Mouse (Mus musculus) megakaryocyte, embryonic 14.5 days (primary cell): Measurements from ENCODE around the gene Mymk. TPM values are rescaled to one million over a fixed set of nuclear protein-coding genes. Genes with fewer than 3 reads are reported as not detected.

Experiments
- H3K27me3 ChIP-seq: replicated peaks from 2 replicates; pipeline ENCODE3; 2012; ENCODE audit warnings: inconsistent platforms
- H3K36me3 ChIP-seq: replicated peaks from 2 replicates; pipeline ENCODE3; 2012; ENCODE audit warnings: low read length, inconsistent platforms, mixed read lengths
- H3K4me1 ChIP-seq: 2 replicates; pipeline ENCODE4 v1.6.1; 2012; ENCODE audit warnings: inconsistent platforms
- H3K4me3 ChIP-seq: replicated peaks from 2 replicates; pipeline ENCODE3; 2012; ENCODE audit warnings: moderate library complexity, mild to moderate bottlenecking, inconsistent platforms
- H3K9me3 ChIP-seq: 2 replicates; pipeline ENCODE4 v1.6.1; 2012; ENCODE audit warnings: inconsistent platforms
- FLI1 ChIP-seq: IDR thresholded peaks from 2 replicates; pipeline ENCODE4 v1.6.1; 2012; ENCODE audit warnings: low read length, inconsistent platforms, mixed read lengths
- GATA1 ChIP-seq: IDR thresholded peaks from 3 replicates; pipeline ENCODE4 v1.6.1; 2012; ENCODE audit warnings: mixed read lengths, low read length, inconsistent platforms, borderline replicate concordance
- polyA plus RNA-seq: library from polyadenylated mRNA; stranded (reverse); fragments of >175 nt; gene quantifications from 2 replicates; pipeline ENCODE4 v1.2.3, GENCODE M21; 2012; ENCODE audit warnings: low replicate concordance; ENCODE audit not compliant: insufficient read depth

The Mymk gene
- not detected in 2 replicates for polyA plus RNA-seq

GRCm38 (mm10) chr2:27071978-27072377, at the start of gene Mymk:
TSS of gene Mymk (minus strand) at chr2:27072179.
- Histone ChIP-seq H3K4me3 (no peak within 1 kb of the TSS), H3K4me1 (peaks cover 3% of the 10 kb centered on the region; the same call in 1 of the 2 replicates), H3K36me3 (no peaks in the 10 kb centered on the region), H3K9me3 (no peaks in the 10 kb centered on the region), H3K27me3 (peaks cover 81% of the 10 kb centered on the region)
- TF ChIP-seq GATA1 (no peak), FLI1 (no peak)

GRCm38 (mm10) chr2:27120241-27120641, 48.3 kb upstream of the Mymk start:
- peaks cover 12% of the 10 kb centered on the region for H3K9me3 ChIP-seq
- no peak overlapping the region for H3K4me3 ChIP-seq
- H3K4me1 ChIP-seq, result peaks cover 8% of the 10 kb centered on the region
- H3K36me3 ChIP-seq, result no peaks in the 10 kb centered on the region
- TF ChIP-seq FLI1 (no peak), GATA1 (no peak)
- peaks cover 78% of the 10 kb centered on the region for H3K27me3 ChIP-seq

- Histone ChIP-seq H3K27me3 (peaks cover 74% of the 10 kb centered on the region), H3K9me3 (peaks cover 7% of the 10 kb centered on the region), H3K4me3 (no peak overlapping the region), H3K36me3 (no peaks in the 10 kb centered on the region), H3K4me1 (peaks cover 8% of the 10 kb centered on the region)
- no peak for TF ChIP-seq FLI1
- no peak for TF ChIP-seq GATA1
Observed at GRCm38 (mm10) chr2:27119766-27120165, 47.8 kb upstream of the Mymk start.

- Histone ChIP-seq H3K4me1 (peaks cover 8% of the 10 kb centered on the region), H3K9me3 (peaks cover 6% of the 10 kb centered on the region; the same call in 1 of the 2 replicates), H3K36me3 (no peaks in the 10 kb centered on the region), H3K4me3 (no peak overlapping the region), H3K27me3 (peaks cover 76% of the 10 kb centered on the region)
- no peak for TF ChIP-seq FLI1
- no peak for TF ChIP-seq GATA1
Observed at GRCm38 (mm10) chr2:27118452-27118851, 46.5 kb upstream of the Mymk start.

GRCm38 (mm10) chr2:27114169-27114568, 42.2 kb upstream of the Mymk start:
- Histone ChIP-seq H3K36me3 (no peaks in the 10 kb centered on the region), H3K27me3 (peaks cover 72% of the 10 kb centered on the region), H3K4me3 (no peak overlapping the region), H3K4me1 (no peaks in the 10 kb centered on the region), H3K9me3 (peaks cover 6% of the 10 kb centered on the region; the same call in 1 of the 2 replicates)
- no peak for TF ChIP-seq GATA1
- no peak for TF ChIP-seq FLI1

- H3K4me3 ChIP-seq, result no peak overlapping the region
- TF ChIP-seq FLI1 (no peak), GATA1 (no peak)
- H3K9me3 ChIP-seq, result 0 out of 2 replicates have a peak, but pooled peaks cover 3% of the 10 kb centered on the region
- peaks cover 72% of the 10 kb centered on the region for H3K27me3 ChIP-seq
- H3K36me3 ChIP-seq, result no peaks in the 10 kb centered on the region
- no peaks in the 10 kb centered on the region for H3K4me1 ChIP-seq
Observed at GRCm38 (mm10) chr2:27112585-27112984, 40.6 kb upstream of the Mymk start.

- Histone ChIP-seq H3K4me1 (no peaks in the 10 kb centered on the region), H3K4me3 (no peak overlapping the region), H3K27me3 (peaks cover 82% of the 10 kb centered on the region), H3K9me3 (no peaks in the 10 kb centered on the region), H3K36me3 (no peaks in the 10 kb centered on the region)
- no peak for TF ChIP-seq FLI1
- TF ChIP-seq GATA1, result no peak
Observed at GRCm38 (mm10) chr2:27109052-27109451, 37.1 kb upstream of the Mymk start.

GRCm38 (mm10) chr2:27108144-27108543, 36.2 kb upstream of the Mymk start:
- Histone ChIP-seq H3K4me1 (no peaks in the 10 kb centered on the region), H3K4me3 (no peak overlapping the region), H3K9me3 (no peaks in the 10 kb centered on the region)

GRCm38 (mm10) chr2:27106816-27107215, 34.8 kb upstream of the Mymk start:
- Histone ChIP-seq H3K4me3 (no peak overlapping the region), H3K9me3 (no peaks in the 10 kb centered on the region), H3K4me1 (peaks cover 5% of the 10 kb centered on the region; the same call in 1 of the 2 replicates), H3K27me3 (peaks cover 81% of the 10 kb centered on the region), H3K36me3 (no peaks in the 10 kb centered on the region)
- TF ChIP-seq FLI1 (no peak), GATA1 (no peak)

More at GRCm38 (mm10) chr2:27108144-27108543, 36.2 kb upstream of the Mymk start:
- H3K27me3 ChIP-seq, result peaks cover 79% of the 10 kb centered on the region
- H3K36me3 ChIP-seq, result no peaks in the 10 kb centered on the region
- TF ChIP-seq FLI1 (no peak), GATA1 (no peak)

- TF ChIP-seq FLI1, result no peak
- TF ChIP-seq GATA1, result no peak
- H3K27me3 ChIP-seq, result peaks cover 84% of the 10 kb centered on the region
- H3K9me3 ChIP-seq, result no peaks in the 10 kb centered on the region
- H3K4me1 ChIP-seq, result peaks cover 5% of the 10 kb centered on the region; the same call in 1 of the 2 replicates
- H3K36me3 ChIP-seq, result no peaks in the 10 kb centered on the region
- H3K4me3 ChIP-seq, result no peak overlapping the region
Observed at GRCm38 (mm10) chr2:27103554-27103953, 31.6 kb upstream of the Mymk start.
